Mouse (Mus musculus) testis, adult 2 months (tissue): ENCODE results near the gene Slc26a9. TPM values are rescaled to one million over a fixed set of nuclear protein-coding genes. Genes with fewer than 3 reads are reported as not detected.

Experiments used
- H3K27ac ChIP-seq: fragments of 200-500 bp; 2 replicates; pipeline ENCODE4 v1.5.1; 2012; ENCODE audit warnings: low read depth, low read length; ENCODE audit not compliant: control insufficient read depth, insufficient read depth
- H3K27me3 ChIP-seq: fragments of 200-500 bp; 2 replicates; pipeline ENCODE4 v1.6.1; 2012; ENCODE audit warnings: mild to moderate bottlenecking, low read length, moderate library complexity; ENCODE audit not compliant: control insufficient read depth, insufficient read depth
- H3K36me3 ChIP-seq: fragments of 200-500 bp; 2 replicates; pipeline ENCODE4 v1.6.1; 2012; ENCODE audit warnings: mild to moderate bottlenecking, low read length; ENCODE audit not compliant: control insufficient read depth, insufficient read depth
- H3K4me1 ChIP-seq: fragments of 200-500 bp; 2 replicates; pipeline ENCODE4 v1.6.1; 2012; ENCODE audit warnings: low read length; ENCODE audit not compliant: control insufficient read depth, insufficient read depth
- H3K4me3 ChIP-seq: fragments of 200-500 bp; 2 replicates; pipeline ENCODE4 v1.5.1; 2012; ENCODE audit warnings: low read depth, mild to moderate bottlenecking, low read length, moderate library complexity, mixed read lengths; ENCODE audit not compliant: control insufficient read depth
- CTCF ChIP-seq: fragments of 200-500 bp; IDR thresholded peaks from 2 replicates; pipeline ENCODE4 v1.5.1; 2012; ENCODE audit warnings: low read depth, mild to moderate bottlenecking, inconsistent platforms, low read length, moderate library complexity; ENCODE audit not compliant: control insufficient read depth, insufficient read depth, insufficient replicate concordance
- POLR2A ChIP-seq: fragments of 200-500 bp; IDR thresholded peaks from 2 replicates; pipeline ENCODE4 v1.6.1; 2012; ENCODE audit warnings: low read depth, mild to moderate bottlenecking, inconsistent platforms, low read length, moderate library complexity; ENCODE audit not compliant: control insufficient read depth
- polyA plus RNA-seq: library from polyadenylated mRNA; depleted of rRNA; stranded (reverse); fragments of >200 nt; gene quantifications from 2 replicates; pipeline ENCODE4 v1.2.3, GENCODE M21; 2012; rRNA removed

The Slc26a9 gene
- 0.17 and 0.32 TPM in 2 replicates for polyA plus RNA-seq

GRCm38 (mm10) chr1:131743868-131744464 is at the start of gene Slc26a9:
Slc26a9 (plus strand) TSS chr1:131744022.
- Histone ChIP-seq H3K27ac (no peak within 1 kb of the TSS), H3K4me1 (no peaks in the 10 kb centered on the region), H3K27me3 (no peaks in the 10 kb centered on the region), H3K36me3 (no peaks in the 10 kb centered on the region), H3K4me3 (no peak within 1 kb of the TSS)
- TF ChIP-seq POLR2A (no peak), CTCF (no peak)

- no peaks in the 10 kb centered on the region for H3K36me3 ChIP-seq
- H3K27ac ChIP-seq = no peak overlapping the region
- no peaks in the 10 kb centered on the region for H3K4me1 ChIP-seq
- TF ChIP-seq POLR2A (no peak), CTCF (no peak)
- no peaks in the 10 kb centered on the region for H3K27me3 ChIP-seq
- no peak overlapping the region for H3K4me3 ChIP-seq
These were observed 48.5 kb upstream of the Slc26a9 start for GRCm38 (mm10) chr1:131695308-131695707.

- H3K4me3 ChIP-seq = no peak overlapping the region
- H3K4me1 ChIP-seq = no peaks in the 10 kb centered on the region
- TF ChIP-seq CTCF (no peak), POLR2A (no peak)
- H3K27me3 ChIP-seq = no peaks in the 10 kb centered on the region
- no peaks in the 10 kb centered on the region for H3K36me3 ChIP-seq
- no peak overlapping the region for H3K27ac ChIP-seq
These were observed 47.5 kb upstream of the Slc26a9 start for GRCm38 (mm10) chr1:131696325-131696724.

- H3K27me3 ChIP-seq = no peaks in the 10 kb centered on the region
- no peaks in the 10 kb centered on the region for H3K36me3 ChIP-seq
- no peak overlapping the region for H3K4me3 ChIP-seq
- no peak overlapping the region for H3K27ac ChIP-seq
- peaks cover 2% of the 10 kb centered on the region; the same call in 1 of the 2 replicates for H3K4me1 ChIP-seq
- no peak for TF ChIP-seq CTCF
- TF ChIP-seq POLR2A = no peak
These were observed 45.1 kb upstream of the Slc26a9 start for GRCm38 (mm10) chr1:131698770-131699169.

- Histone ChIP-seq H3K27me3 (no peaks in the 10 kb centered on the region), H3K4me1 (peaks cover 2% of the 10 kb centered on the region; the same call in 1 of the 2 replicates), H3K4me3 (no peak overlapping the region), H3K36me3 (no peaks in the 10 kb centered on the region), H3K27ac (no peak overlapping the region)
- no peak for TF ChIP-seq POLR2A
- no peak for TF ChIP-seq CTCF
These were observed 44.2 kb upstream of the Slc26a9 start for GRCm38 (mm10) chr1:131699642-131700041.

GRCm38 (mm10) chr1:131700447-131700846 is 43.4 kb upstream of the Slc26a9 start:
- H3K27me3 ChIP-seq = no peaks in the 10 kb centered on the region
- no peaks in the 10 kb centered on the region for H3K36me3 ChIP-seq
- TF ChIP-seq POLR2A = no peak
- no peak for TF ChIP-seq CTCF
- no peak overlapping the region for H3K27ac ChIP-seq
- H3K4me3 ChIP-seq = no peak overlapping the region
- H3K4me1 ChIP-seq = peaks cover 2% of the 10 kb centered on the region; the same call in 1 of the 2 replicates

- peaks cover 2% of the 10 kb centered on the region; the same call in 1 of the 2 replicates for H3K4me1 ChIP-seq
- H3K4me3 ChIP-seq = no peak overlapping the region
- H3K27ac ChIP-seq = no peak overlapping the region
- H3K27me3 ChIP-seq = no peaks in the 10 kb centered on the region
- H3K36me3 ChIP-seq = no peaks in the 10 kb centered on the region
- TF ChIP-seq POLR2A (no peak), CTCF (peak; percentile 61; the same call in 1 of the 2 replicates)
These were observed 42.4 kb upstream of the Slc26a9 start for GRCm38 (mm10) chr1:131701391-131701790.

- Histone ChIP-seq H3K4me1 (peaks cover 2% of the 10 kb centered on the region; the same call in 1 of the 2 replicates), H3K27me3 (no peaks in the 10 kb centered on the region), H3K4me3 (no peak overlapping the region), H3K27ac (no peak overlapping the region), H3K36me3 (no peaks in the 10 kb centered on the region)
- TF ChIP-seq POLR2A (no peak), CTCF (no peak)
These were observed 41.6 kb upstream of the Slc26a9 start for GRCm38 (mm10) chr1:131702094-131702766.
